Mouse (Mus musculus) testis, adult 2 months (tissue): ENCODE results near the gene Gstt2.

Experiments used
- CTCF ChIP-seq: fragments of 200-500 bp; IDR thresholded peaks from 2 replicates; pipeline ENCODE4 v1.5.1; 2012; ENCODE audit warnings: low read depth, mild to moderate bottlenecking, inconsistent platforms, low read length, moderate library complexity; ENCODE audit not compliant: control insufficient read depth, insufficient read depth, insufficient replicate concordance
- POLR2A ChIP-seq: fragments of 200-500 bp; IDR thresholded peaks from 2 replicates; pipeline ENCODE4 v1.6.1; 2012; ENCODE audit warnings: low read depth, mild to moderate bottlenecking, inconsistent platforms, low read length, moderate library complexity; ENCODE audit not compliant: control insufficient read depth

- TF ChIP-seq CTCF (no peak), POLR2A (no peak)
These were observed 7.0 kb downstream of the Gstt2 start for GRCm38 (mm10) chr10:75830275-75830670.
